19 mouse cellular contexts compared by ENCODE assay signal in the genomic region with DNA sequence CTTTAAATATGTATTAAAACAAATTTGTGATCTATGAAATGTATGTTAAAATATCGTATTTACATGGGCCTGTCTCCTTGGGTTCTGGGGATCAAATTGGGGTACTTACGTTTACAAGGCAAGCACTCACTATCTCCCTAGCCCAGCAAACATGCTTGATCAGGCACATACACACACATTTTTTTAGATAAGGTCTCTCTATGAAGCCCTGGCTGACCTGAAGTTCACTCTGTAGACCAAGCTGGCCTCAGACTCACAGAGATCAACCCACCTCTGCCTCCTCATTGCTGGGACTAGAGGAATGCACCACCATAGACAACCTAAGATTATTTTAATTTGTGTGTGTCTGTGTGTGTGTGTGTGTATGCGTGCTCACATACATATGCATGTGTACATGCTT. TPM values are rescaled to one million over a fixed set of nuclear protein-coding genes. Genes with fewer than 3 reads are reported as not detected.
DNase-seq lines count a peak whose midpoint lies in the region; ATAC-seq and TF ChIP-seq lines count a peak whose summit lies in the region.
"Had no signal": no experiment of that assay in that cellular context is flagged by ENCODE, and none has a peak within 500 bp of the region (broad histone marks: within the 10 kb centered on the region; RNA-seq: fewer than 3 reads in every experiment).

No protein-coding gene starts in this region.

- peak overlapping the region; percentile 37; the same call in 1 of the 2 replicates for H3K4me2 ChIP-seq in liver, embryonic 11.5 days
- H3K4me2 ChIP-seq: hindbrain, embryonic 12.5 days; lung, embryonic 14.5 days had no signal

- H3K27ac ChIP-seq in liver, embryonic 11.5 days (ENCODE audit: low read depth, low read length), result peak overlapping the region; percentile 74
- H3K27ac ChIP-seq in layer of hippocampus, adult 2 months, result no peak overlapping the region
- H3K27ac ChIP-seq: hindbrain, embryonic 12.5 days; left cerebral cortex, adult 2 months had no signal

- no peaks in the 10 kb centered on the region for H3K9me3 ChIP-seq in liver, embryonic 11.5 days (ENCODE audit: control insufficient read depth, low read length)
- H3K9me3 ChIP-seq: hindbrain, embryonic 12.5 days had no signal

- no peak overlapping the region for H3K9ac ChIP-seq in liver, embryonic 11.5 days (ENCODE audit: low read depth, low read length)
- H3K9ac ChIP-seq: hindbrain, embryonic 12.5 days; lung, embryonic 14.5 days had no signal

- no peaks in the 10 kb centered on the region for H3K27me3 ChIP-seq in liver, embryonic 11.5 days (replicated peaks; ENCODE audit: control insufficient read depth, insufficient read depth, low read length)
- H3K27me3 ChIP-seq: hindbrain, embryonic 12.5 days had no signal

- peak; percentile 93 for ATAC-seq in liver, embryonic 11.5 days (replicated peaks; ENCODE audit: low FRiP score)
- ATAC-seq in megakaryocyte-erythroid progenitor cell, adult 5-6 weeks (replicated peaks; ENCODE audit: low FRiP score, low TSS enrichment, poor library complexity, severe bottlenecking), result peak; percentile 88
- ATAC-seq in inflammation-experienced regulatory T-cells, adult 6 months, result no peak
- ATAC-seq: CD4-positive, CD25-positive, alpha-beta regulatory T cell, adult 4 months; forebrain, embryonic 14.5 days; intestine, postnatal 0 days; midbrain, embryonic 16.5 days had no signal

- 59% methylated on average over 3 of the region's 3 CpGs for WGBS in liver, embryonic 11.5 days

- no peak for TF ChIP-seq CTCF in layer of hippocampus, adult 2 months (conservative IDR thresholded peaks at IDR 0.05)

- H3K36me3 ChIP-seq in liver, embryonic 11.5 days (ENCODE audit: control insufficient read depth, insufficient read depth, low read length), result no peaks in the 10 kb centered on the region
- H3K36me3 ChIP-seq: hindbrain, embryonic 12.5 days had no signal

- H3K4me1 ChIP-seq in liver, embryonic 11.5 days (replicated peaks; ENCODE audit: control insufficient read depth, insufficient read depth, low read length), result peaks cover 21% of the 10 kb centered on the region

- H3K4me3 ChIP-seq in liver, embryonic 11.5 days (ENCODE audit: low read depth, low read length), result no peak overlapping the region
- H3K4me3 ChIP-seq in layer of hippocampus, adult 2 months, result no peak overlapping the region
- H3K4me3 ChIP-seq: hindbrain, embryonic 12.5 days; left cerebral cortex, adult 2 months had no signal

- DNase-seq in spleen, postnatal 36 days (ENCODE audit: low spot score in 2 of 2), result peak; percentile 18 to 51
- no peak for DNase-seq in spleen, postnatal 14 days (ENCODE audit: low spot score in 2 of 2)
- DNase-seq in c-Kit-negative CD71-positive TER-119-positive erythroid progenitor cells, embryonic 14.5 days (ENCODE audit: low read depth, low spot score), result peak; percentile 57
- no peak for DNase-seq in liver, embryonic 11.5 days (ENCODE audit: low spot score)
- DNase-seq in kidney, adult 11 months, result no peak
- no peak for DNase-seq in layer of hippocampus, adult 2 months (ENCODE audit: low spot score in 2 of 2)
- DNase-seq: adrenal gland, postnatal 14 days; cerebellum, postnatal 10 days; gastrocnemius, postnatal 36 days; lung, embryonic 14.5 days; spleen, adult 18-20 months had no signal

RNA-seq across cellular contexts. Expression of a gene that starts 42.9 kb away (rescaled TPM):
- 43.1 and 45.9 TPM in 2 replicates for polyA plus RNA-seq in liver, embryonic 11.5 days (2014; fragmentation: Nextera tagmentation; extraction: Ambion mirVana)
- 34.0 and 34.7 TPM in 2 replicates for total RNA-seq in megakaryocyte-erythroid progenitor cell, adult 5-6 weeks (2014; fragmentation: Nextera tagmentation)
- total RNA-seq in megakaryocyte-erythroid progenitor cell, adult 5-6 weeks (2017), result 21.9 and 24.9 TPM in 2 replicates
- 10 to 100 TPM in 2 of 3 experiments, 1 to 10 TPM in 1; 9.1 to 12.3 (median 11.6) TPM for polyA plus RNA-seq in inflammation-experienced regulatory T-cells, adult 6 months (2017; shearing (Covaris generic))
- 10 to 100 TPM; 18.1 to 18.2 TPM for total RNA-seq in layer of hippocampus, adult 2 months (2021)

RNA-seq across cellular contexts. Expression of a gene that starts 43.0 kb away (rescaled TPM):
- 48.9 and 53.3 TPM in 2 replicates for polyA plus RNA-seq in liver, embryonic 11.5 days (2014; fragmentation: Nextera tagmentation; extraction: Ambion mirVana)
- total RNA-seq in megakaryocyte-erythroid progenitor cell, adult 5-6 weeks (2014; fragmentation: Nextera tagmentation), result 31.7 and 66.0 TPM in 2 replicates
- 28.2 and 40.4 TPM in 2 replicates for total RNA-seq in megakaryocyte-erythroid progenitor cell, adult 5-6 weeks (2017)
- 10 to 100 TPM; 27.6 to 32.3 (median 28.1) TPM for polyA plus RNA-seq in inflammation-experienced regulatory T-cells, adult 6 months (2017; shearing (Covaris generic))
- total RNA-seq in layer of hippocampus, adult 2 months (2021), result 10 to 100 TPM; 31.6 to 36.0 TPM

RNA-seq across cellular contexts. Expression of a gene that starts 43.0 kb away (rescaled TPM):
- 1.5 and 2.5 TPM in 2 replicates for polyA plus RNA-seq in liver, embryonic 11.5 days (2014; fragmentation: Nextera tagmentation; extraction: Ambion mirVana)
- 7.8 and 8.0 TPM in 2 replicates for total RNA-seq in megakaryocyte-erythroid progenitor cell, adult 5-6 weeks (2014; fragmentation: Nextera tagmentation)
- total RNA-seq in megakaryocyte-erythroid progenitor cell, adult 5-6 weeks (2017), result 2.2 and 6.2 TPM in 2 replicates
- under 1 TPM in 2 of 3 experiments, not detected in 1; 0.68 to 0.79 TPM for polyA plus RNA-seq in inflammation-experienced regulatory T-cells, adult 6 months (2017; shearing (Covaris generic))
- total RNA-seq in layer of hippocampus, adult 2 months (2021), result 1 to 10 TPM; 4.4 to 5.5 TPM

Comparison
In these comparisons a context has a peak if more than half of its experiments do, and no peak if none do; other contexts are left out.
1. DNase-seq: peak in spleen, postnatal 36 days (2 of 2) and c-Kit-negative CD71-positive TER-119-positive erythroid progenitor cells, embryonic 14.5 days (single experiment); none in spleen, postnatal 14 days (0 of 2), liver, embryonic 11.5 days (single experiment), kidney, adult 11 months (single experiment) and layer of hippocampus, adult 2 months (0 of 2).